Mouse (Mus musculus) midbrain, postnatal 0 days (tissue): ENCODE data around the gene Bnc2. TPM values are rescaled to one million over a fixed set of nuclear protein-coding genes. Genes with fewer than 3 reads are reported as not detected.
A peak's percentile ranks its signal among the peaks of the same experiment; 100 is the strongest.

ENCODE experiments used
- ATAC-seq: fragments of 200-750 bp; cut with Nextera tagmentation; 2 replicates; pipeline ENCODE4 v1.8.0; 2017; ENCODE audit warnings: moderate number of reproducible peaks, mild to moderate bottlenecking, moderate TSS enrichment, moderate library complexity; ENCODE audit not compliant: low FRiP score
- DNase-seq: peaks from one replicate; pipeline ENCODE4 v3.0.0-alpha.2; 2015; ENCODE audit warnings: low spot score
- H3K27ac ChIP-seq: fragments of 300-500 bp; sonication (generic); 2 replicates; pipeline ENCODE4 v1.5.1; 2014; ENCODE audit warnings: low read depth, mild to moderate bottlenecking, low read length, mixed read lengths
- H3K27me3 ChIP-seq: fragments of 300-500 bp; sonication (generic); 2 replicates; pipeline ENCODE4 v1.6.1; 2014; ENCODE audit warnings: low read length, control low read depth, mixed read lengths; ENCODE audit not compliant: insufficient read depth
- H3K36me3 ChIP-seq: fragments of 300-500 bp; sonication (generic); 2 replicates; pipeline ENCODE4 v1.6.1; 2014; ENCODE audit warnings: low read length, control low read depth, mixed read lengths; ENCODE audit not compliant: insufficient read depth
- H3K4me1 ChIP-seq: fragments of 300-500 bp; sonication (generic); 2 replicates; pipeline ENCODE4 v1.6.1; 2014; ENCODE audit warnings: mild to moderate bottlenecking, control low read depth, antibody characterized with exemption, low read length, mixed read lengths; ENCODE audit not compliant: insufficient read depth
- H3K4me2 ChIP-seq: fragments of 300-500 bp; sonication (generic); 2 replicates; pipeline ENCODE4 v1.6.1; 2014; ENCODE audit warnings: low read depth, mild to moderate bottlenecking, low read length, mixed read lengths; ENCODE audit not compliant: poor library complexity, severe bottlenecking
- H3K4me3 ChIP-seq: fragments of 300-500 bp; sonication (generic); 2 replicates; pipeline ENCODE4 v1.5.1; 2014; ENCODE audit warnings: low read depth, mild to moderate bottlenecking, low read length, moderate library complexity
- H3K9ac ChIP-seq: fragments of 300-500 bp; sonication (generic); replicated peaks from 2 replicates; pipeline ENCODE4 v1.6.1; 2014; ENCODE audit warnings: mild to moderate bottlenecking, low read length, moderate library complexity, mixed read lengths; ENCODE audit not compliant: poor library complexity, severe bottlenecking
- H3K9me3 ChIP-seq: fragments of 300-500 bp; sonication (generic); 2 replicates; pipeline ENCODE4 v1.6.1; 2016; ENCODE audit warnings: low read length, control low read depth
- CTCF ChIP-seq: IDR thresholded peaks from 2 replicates; pipeline ENCODE4 v1.5.1; 2016; ENCODE audit warnings: antibody characterized with exemption, mild to moderate bottlenecking
- WGBS: fragments of 180-500 bp; shearing (Covaris S2); extraction: QIAGEN DNeasy Blood & Tissue Kit; methylation state at CpG from one replicate; pipeline ENCODE4 v1.1.7; 2014; 5-methylcytosine and 5-hydroxymethylcytosine counted together
- polyA plus RNA-seq: library from polyadenylated mRNA; unstranded; fragments of >200 nt; fragmentation: Nextera tagmentation; extraction: Ambion mirVana; gene quantifications from 2 replicates; pipeline ENCODE4 v1.2.1, GENCODE M21; 2015
- total RNA-seq: library from RNA; depleted of rRNA; stranded (reverse); fragments of >200 nt; gene quantifications from 2 replicates; pipeline ENCODE4 v1.2.3, GENCODE M21; 2014

The Bnc2 gene
- total and polyA plus RNA-seq, 2 experiments from 2014 or later = 14.1 to 27.5 TPM

GRCm38 (mm10) chr4:84566123-84566522, 109.0 kb downstream of the Bnc2 start:
- H3K4me2 ChIP-seq = no peak overlapping the region
- H3K36me3 ChIP-seq = no peaks in the 10 kb centered on the region
- no peaks in the 10 kb centered on the region for H3K9me3 ChIP-seq
- H3K9ac ChIP-seq = no peak overlapping the region
- no peak overlapping the region for H3K4me3 ChIP-seq
- no peak for TF ChIP-seq CTCF
- no peak for DNase-seq
- no peak for ATAC-seq
- no peak overlapping the region for H3K27ac ChIP-seq
- 60% methylated on average over 8 of the region's 8 CpGs for WGBS
- H3K27me3 ChIP-seq = no peaks in the 10 kb centered on the region
- no peaks in the 10 kb centered on the region for H3K4me1 ChIP-seq

GRCm38 (mm10) chr4:84545204-84545871, 129.7 kb downstream of the Bnc2 start:
- DNase-seq (peak; percentile 52), ATAC-seq (peak; percentile 78)
- Histone ChIP-seq H3K9me3 (no peaks in the 10 kb centered on the region), H3K4me2 (peak overlapping the region; percentile 98), H3K36me3 (no peaks in the 10 kb centered on the region), H3K4me1 (no peaks in the 10 kb centered on the region), H3K4me3 (peak overlapping the region; percentile 61), H3K9ac (peak overlapping the region; percentile 54), H3K27me3 (peaks cover 9% of the 10 kb centered on the region; the same call in 1 of the 2 replicates), H3K27ac (peak overlapping the region; percentile 49; the same call in 1 of the 2 replicates)
- TF ChIP-seq CTCF = no peak
- under 1% methylated on average over 61 of the region's 62 CpGs for WGBS

GRCm38 (mm10) chr4:84544646-84545045, 130.4 kb downstream of the Bnc2 start:
- Histone ChIP-seq H3K27ac (no peak overlapping the region), H3K9me3 (no peaks in the 10 kb centered on the region), H3K9ac (no peak overlapping the region), H3K4me3 (peak overlapping the region; percentile 61), H3K4me1 (no peaks in the 10 kb centered on the region), H3K4me2 (peak overlapping the region; percentile 98; the same call in 1 of the 2 replicates), H3K27me3 (peaks cover 12% of the 10 kb centered on the region; the same call in 1 of the 2 replicates), H3K36me3 (no peaks in the 10 kb centered on the region)
- peak; percentile 38 for TF ChIP-seq CTCF
- DNase-seq = no peak
- WGBS = 40% methylated on average over 2 of the region's 2 CpGs
- no peak for ATAC-seq

- Histone ChIP-seq H3K27ac (no peak overlapping the region), H3K4me3 (no peak overlapping the region), H3K27me3 (peaks cover 7% of the 10 kb centered on the region; the same call in 1 of the 2 replicates), H3K4me2 (no peak overlapping the region), H3K9ac (no peak overlapping the region), H3K4me1 (no peaks in the 10 kb centered on the region), H3K9me3 (no peaks in the 10 kb centered on the region), H3K36me3 (no peaks in the 10 kb centered on the region)
- ATAC-seq = no peak
- 71% methylated on average over 6 of the region's 6 CpGs for WGBS
- DNase-seq = no peak
- no peak for TF ChIP-seq CTCF
Observed at GRCm38 (mm10) chr4:84540531-84540930, 134.5 kb downstream of the Bnc2 start.

GRCm38 (mm10) chr4:84539396-84539795, 135.7 kb downstream of the Bnc2 start:
- Histone ChIP-seq H3K9me3 (no peaks in the 10 kb centered on the region), H3K27me3 (peaks cover 7% of the 10 kb centered on the region; the same call in 1 of the 2 replicates), H3K4me3 (no peak overlapping the region), H3K4me1 (no peaks in the 10 kb centered on the region), H3K4me2 (no peak overlapping the region), H3K27ac (no peak overlapping the region), H3K36me3 (no peaks in the 10 kb centered on the region), H3K9ac (no peak overlapping the region)
- ATAC-seq (no peak), DNase-seq (no peak)
- TF ChIP-seq CTCF = no peak
- WGBS = 83% methylated on average over 8 of the region's 8 CpGs

- H3K9ac ChIP-seq = no peak overlapping the region
- TF ChIP-seq CTCF = no peak
- no peak for DNase-seq
- H3K4me1 ChIP-seq = no peaks in the 10 kb centered on the region; the same call in 1 of the 2 replicates
- no peak overlapping the region for H3K4me3 ChIP-seq
- H3K4me2 ChIP-seq = no peak overlapping the region
- ATAC-seq = no peak
- 65% methylated on average over 11 of the region's 11 CpGs for WGBS
- no peaks in the 10 kb centered on the region for H3K36me3 ChIP-seq
- H3K27me3 ChIP-seq = peaks cover 4% of the 10 kb centered on the region; the same call in 1 of the 2 replicates
- H3K9me3 ChIP-seq = no peaks in the 10 kb centered on the region
- H3K27ac ChIP-seq = no peak overlapping the region
Observed at GRCm38 (mm10) chr4:84528886-84529789, 145.9 kb downstream of the Bnc2 start.
